Mouse (Mus musculus) G1E (cell line): ENCODE measurements around the gene Egfr.

ENCODE experiments used
- CTCF ChIP-seq: IDR thresholded peaks from 2 replicates; pipeline ENCODE4 v1.5.1; 2012; ENCODE audit warnings: low read depth, low read length, inconsistent platforms, mixed read lengths
- GATA1 ChIP-seq: IDR thresholded peaks from 2 replicates; pipeline ENCODE4 v1.6.1; 2012; ENCODE audit warnings: borderline replicate concordance, low read length, inconsistent platforms, mixed read lengths
- GATA2 ChIP-seq: IDR thresholded peaks from 2 replicates; pipeline ENCODE4 v1.6.1; 2012; ENCODE audit warnings: low read depth, low read length, inconsistent platforms, borderline replicate concordance
- POLR2AphosphoS5 ChIP-seq: IDR thresholded peaks from 2 replicates; pipeline ENCODE4 v1.6.1; 2012; ENCODE audit warnings: low read depth, low read length, inconsistent platforms; ENCODE audit not compliant: insufficient replicate concordance
- TAL1 ChIP-seq: conservative IDR thresholded peaks from 2 replicates; pipeline ENCODE4 v1.6.1; 2012; ENCODE audit warnings: low read depth, low read length, inconsistent platforms, mixed read lengths

- no peak for TF ChIP-seq CTCF
- TF ChIP-seq GATA1 = no peak
- TF ChIP-seq POLR2AphosphoS5 = no peak
- no peak for TF ChIP-seq TAL1
- TF ChIP-seq GATA2 = no peak
Measured at GRCm38 (mm10) chr11:16886152-16886551, 134.1 kb downstream of the Egfr start.
